Mouse (Mus musculus) stomach, embryonic 14.5 days (tissue): ENCODE measurements around the gene Cst6. TPM values are rescaled to one million over a fixed set of nuclear protein-coding genes. Genes with fewer than 3 reads are reported as not detected.

Source experiments
- ATAC-seq: fragments of 200-750 bp; cut with Nextera tagmentation; 2 replicates; pipeline ENCODE4 v1.8.0; 2017; ENCODE audit warnings: low read depth, moderate TSS enrichment; ENCODE audit not compliant: insufficient number of reproducible peaks, insufficient read depth, low FRiP score
- H3K27ac ChIP-seq: fragments of 300-500 bp; sonication (generic); 2 replicates; pipeline ENCODE4 v1.5.1; 2014; ENCODE audit warnings: mild to moderate bottlenecking, low read length, moderate library complexity, mixed read lengths
- H3K27me3 ChIP-seq: fragments of 300-500 bp; sonication (generic); 2 replicates; pipeline ENCODE4 v1.6.1; 2014; ENCODE audit warnings: low read length, control low read depth, mixed read lengths; ENCODE audit not compliant: control insufficient read depth, insufficient read depth
- H3K36me3 ChIP-seq: fragments of 300-500 bp; sonication (generic); 2 replicates; pipeline ENCODE4 v1.6.1; 2014; ENCODE audit warnings: mild to moderate bottlenecking, control low read depth, low read length, moderate library complexity, mixed read lengths; ENCODE audit not compliant: control insufficient read depth, insufficient read depth
- H3K4me1 ChIP-seq: fragments of 300-500 bp; sonication (generic); 2 replicates; pipeline ENCODE4 v1.6.1; 2014; ENCODE audit warnings: low read length, control low read depth, mixed read lengths; ENCODE audit not compliant: control insufficient read depth, insufficient read depth
- H3K4me2 ChIP-seq: fragments of 300-500 bp; sonication (generic); replicated peaks from 2 replicates; pipeline ENCODE4 v1.6.1; 2014; ENCODE audit warnings: low read depth, low read length, control low read depth
- H3K4me3 ChIP-seq: fragments of 300-500 bp; sonication (generic); 2 replicates; pipeline ENCODE4 v1.5.1; 2014; ENCODE audit warnings: low read depth, low read length, control low read depth
- H3K9ac ChIP-seq: fragments of 300-500 bp; sonication (generic); replicated peaks from 2 replicates; pipeline ENCODE4 v1.6.1; 2014; ENCODE audit warnings: low read depth, mild to moderate bottlenecking, control low read depth, low read length, moderate library complexity, mixed read lengths
- H3K9me3 ChIP-seq: fragments of 300-500 bp; sonication (generic); 2 replicates; pipeline ENCODE4 v1.6.1; 2016; ENCODE audit warnings: low read depth, low read length, control low read depth; ENCODE audit not compliant: control insufficient read depth
- WGBS: fragments of 180-500 bp; shearing (Covaris S2); extraction: QIAGEN DNeasy Blood & Tissue Kit; methylation state at CpG from one replicate; pipeline ENCODE4 v1.1.7; 2014; 5-methylcytosine and 5-hydroxymethylcytosine counted together
- polyA plus RNA-seq: library from polyadenylated mRNA; unstranded; fragments of >200 nt; fragmentation: Nextera tagmentation; extraction: Ambion mirVana; gene quantifications from 2 replicates; pipeline ENCODE4 v1.2.1, GENCODE M21; 2014

Gene Cst6
- polyA plus RNA-seq, 1 experiment from 2014 or later, result 1.5 TPM

DNA sequence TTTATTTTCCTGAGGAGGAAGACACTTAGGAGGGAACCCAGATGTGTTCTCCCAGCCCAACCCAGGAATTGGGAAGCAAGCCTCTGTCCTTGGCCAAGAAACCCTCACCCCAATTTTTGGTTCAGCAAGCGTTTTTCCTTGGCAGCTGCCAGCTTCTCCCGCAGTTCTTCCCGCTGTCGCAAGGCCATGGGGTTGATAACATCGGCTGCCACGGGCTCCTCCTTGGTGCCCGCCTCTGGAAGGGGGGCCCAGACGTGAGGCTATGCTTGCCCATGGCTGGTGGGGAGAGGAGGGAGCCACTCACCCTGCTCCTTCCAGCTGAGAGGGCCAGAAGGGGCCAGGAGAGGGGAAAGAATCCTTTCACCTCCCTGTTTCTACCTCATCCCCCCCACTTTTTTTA lies 35.3 kb upstream of the Cst6 start:
- H3K27ac ChIP-seq, result no peak overlapping the region
- WGBS, result 86% methylated on average over 8 of the region's 8 CpGs
- peaks cover 60% of the 10 kb centered on the region for H3K36me3 ChIP-seq
- no peaks in the 10 kb centered on the region for H3K9me3 ChIP-seq
- no peak for ATAC-seq
- H3K27me3 ChIP-seq, result no peaks in the 10 kb centered on the region
- H3K9ac ChIP-seq, result no peak overlapping the region
- no peak overlapping the region for H3K4me2 ChIP-seq
- H3K4me1 ChIP-seq, result peaks cover 12% of the 10 kb centered on the region
- no peak overlapping the region for H3K4me3 ChIP-seq

DNA sequence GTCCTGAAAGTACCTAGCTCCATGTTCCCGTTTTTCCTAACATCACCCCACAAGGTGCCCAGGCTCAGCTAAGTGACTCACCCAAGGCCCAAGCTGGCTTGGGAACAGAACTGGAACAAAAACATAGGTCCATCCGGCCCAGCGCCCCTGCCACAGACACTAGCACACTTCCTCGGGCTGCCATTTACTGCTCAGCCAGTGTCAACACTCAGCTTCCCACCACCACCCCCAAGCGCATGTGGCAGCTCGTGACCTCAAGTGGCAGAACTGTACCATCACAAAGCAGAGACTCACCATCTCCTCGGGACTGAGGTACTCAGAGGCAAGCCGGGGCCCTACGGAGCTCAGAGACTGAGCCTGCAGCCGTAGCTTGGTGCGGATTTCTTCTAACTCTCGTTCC lies 34.0 kb upstream of the Cst6 start:
- no peak for ATAC-seq
- Histone ChIP-seq H3K36me3 (peaks cover 72% of the 10 kb centered on the region), H3K27ac (no peak overlapping the region), H3K4me2 (no peak overlapping the region), H3K4me1 (peaks cover 12% of the 10 kb centered on the region), H3K27me3 (no peaks in the 10 kb centered on the region), H3K9ac (no peak overlapping the region), H3K4me3 (no peak overlapping the region), H3K9me3 (no peaks in the 10 kb centered on the region)
- 92% methylated on average over 12 of the region's 12 CpGs for WGBS

DNA sequence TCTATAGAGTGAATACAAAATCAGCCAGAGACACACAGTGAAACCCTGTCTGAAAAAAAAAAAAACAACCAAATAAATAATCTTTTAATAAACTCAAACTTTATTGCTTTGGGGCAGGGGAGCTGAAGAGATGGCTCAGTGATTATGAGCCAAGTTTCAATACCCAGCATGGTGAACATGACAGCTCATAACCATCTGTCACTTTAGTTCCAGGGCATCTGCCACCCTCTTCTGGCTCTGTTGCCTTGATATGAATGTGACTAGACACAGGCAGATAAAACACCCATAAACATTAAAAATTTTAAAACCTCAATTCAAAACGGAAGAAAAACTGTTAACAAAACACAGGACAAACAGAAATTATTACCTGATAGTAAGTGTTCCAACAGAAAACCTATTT lies 28.1 kb upstream of the Cst6 start:
- Histone ChIP-seq H3K36me3 (peaks cover 51% of the 10 kb centered on the region), H3K4me1 (no peaks in the 10 kb centered on the region)
- ATAC-seq, result no peak

DNA sequence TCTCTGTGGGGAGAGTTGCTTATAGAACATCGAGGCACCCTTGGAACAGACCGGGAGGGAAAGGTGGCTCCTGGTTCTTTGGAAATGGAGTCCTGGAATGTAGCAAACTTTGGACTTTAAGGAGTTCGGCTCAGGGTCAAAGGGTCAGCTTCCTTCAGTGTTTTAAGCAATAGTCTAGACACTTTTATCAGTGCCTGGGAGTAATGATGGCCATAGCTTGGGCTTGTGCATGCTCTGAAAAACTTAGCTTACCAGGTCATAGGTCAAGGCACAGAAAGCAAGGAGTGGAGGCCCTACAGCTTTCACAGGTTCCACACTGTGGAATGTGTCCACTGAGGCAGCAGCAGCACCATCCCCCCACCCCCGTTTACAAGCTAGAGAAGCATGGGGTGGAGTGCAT lies 25.4 kb upstream of the Cst6 start:
- no peak overlapping the region for H3K9ac ChIP-seq
- H3K4me1 ChIP-seq, result no peaks in the 10 kb centered on the region
- no peaks in the 10 kb centered on the region for H3K9me3 ChIP-seq
- no peak overlapping the region for H3K27ac ChIP-seq
- ATAC-seq, result no peak
- WGBS, result 63% methylated on average over 4 of the region's 4 CpGs
- H3K4me2 ChIP-seq, result no peak overlapping the region
- H3K4me3 ChIP-seq, result no peak overlapping the region
- H3K36me3 ChIP-seq, result peaks cover 48% of the 10 kb centered on the region
- no peaks in the 10 kb centered on the region for H3K27me3 ChIP-seq

More for the DNA sequence above, 28.1 kb upstream of the Cst6 start:
- H3K27me3 ChIP-seq, result no peaks in the 10 kb centered on the region
- no peak overlapping the region for H3K27ac ChIP-seq
- no peak overlapping the region for H3K4me3 ChIP-seq
- no peaks in the 10 kb centered on the region for H3K9me3 ChIP-seq
- H3K4me2 ChIP-seq, result no peak overlapping the region
- no peak overlapping the region for H3K9ac ChIP-seq
- 83% methylated on average over 1 of the region's 1 CpGs for WGBS

DNA sequence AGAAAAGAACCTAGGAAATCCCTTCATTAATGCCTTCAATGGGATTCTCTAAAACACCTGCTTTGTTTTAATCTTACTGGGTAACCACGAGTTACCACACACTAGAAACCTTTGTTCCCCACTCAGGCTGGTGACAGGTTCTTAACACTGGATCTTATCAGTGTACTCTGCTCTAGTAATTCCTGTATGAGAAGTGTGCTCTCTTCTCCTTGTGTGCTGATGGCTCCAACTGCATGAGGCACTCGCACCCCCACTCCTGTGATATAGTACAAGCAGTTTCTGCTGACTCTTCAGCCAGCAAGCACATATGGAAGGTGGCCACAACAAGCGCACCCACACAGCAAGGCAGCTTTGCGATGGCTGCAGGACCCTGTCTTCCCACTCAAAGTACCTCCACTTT lies 24.8 kb upstream of the Cst6 start:
- no peaks in the 10 kb centered on the region for H3K27me3 ChIP-seq
- no peak overlapping the region for H3K4me3 ChIP-seq
- no peak for ATAC-seq
- 80% methylated on average over 4 of the region's 4 CpGs for WGBS
- H3K4me1 ChIP-seq, result no peaks in the 10 kb centered on the region
- no peak overlapping the region for H3K4me2 ChIP-seq
- H3K36me3 ChIP-seq, result peaks cover 48% of the 10 kb centered on the region
- H3K9me3 ChIP-seq, result no peaks in the 10 kb centered on the region
- H3K9ac ChIP-seq, result no peak overlapping the region
- H3K27ac ChIP-seq, result no peak overlapping the region

DNA sequence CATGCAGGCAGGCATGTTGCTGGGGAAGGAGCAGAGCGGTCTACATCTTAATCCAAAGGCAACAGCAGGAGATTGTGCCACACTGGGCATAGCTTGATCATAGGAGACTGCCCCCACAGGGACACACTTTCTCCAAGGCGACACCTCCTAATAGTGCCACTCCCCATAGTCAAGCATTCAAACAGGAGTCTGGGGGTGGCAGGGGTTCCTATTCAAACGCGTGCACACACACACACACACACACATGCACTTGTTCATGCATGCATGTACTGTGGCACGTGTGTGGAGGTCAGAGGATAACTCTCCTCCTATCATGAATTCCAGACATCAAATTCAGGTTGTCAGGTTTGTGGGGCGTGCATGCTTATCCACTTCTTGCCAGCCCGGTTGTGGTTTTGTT lies 23.4 kb upstream of the Cst6 start:
- Histone ChIP-seq H3K27ac (no peak overlapping the region), H3K4me1 (peaks cover 7% of the 10 kb centered on the region; the same call in 1 of the 2 replicates), H3K9ac (no peak overlapping the region), H3K27me3 (no peaks in the 10 kb centered on the region), H3K9me3 (no peaks in the 10 kb centered on the region), H3K4me2 (no peak overlapping the region), H3K36me3 (peaks cover 48% of the 10 kb centered on the region), H3K4me3 (no peak overlapping the region)
- 95% methylated on average over 7 of the region's 7 CpGs for WGBS
- ATAC-seq, result no peak

DNA sequence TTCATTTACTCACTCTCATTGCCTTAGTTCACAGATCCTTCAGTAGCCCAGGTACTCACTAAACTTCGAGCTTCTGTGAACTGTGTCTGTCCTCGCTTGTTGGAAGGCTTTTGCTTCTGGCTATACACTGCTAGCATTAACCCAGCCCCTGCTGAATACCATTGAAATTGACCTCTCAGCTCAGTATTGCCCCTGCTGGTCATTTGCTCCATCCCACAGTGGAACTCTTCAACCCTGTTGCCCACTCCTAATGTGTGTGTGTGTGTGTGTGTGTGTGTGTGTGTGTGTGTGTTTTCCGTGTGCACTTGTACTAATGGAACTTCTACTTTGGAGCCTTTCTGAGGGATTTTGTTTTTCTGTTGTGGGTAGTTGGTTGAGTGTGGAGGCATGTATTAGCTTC lies 21.6 kb upstream of the Cst6 start:
- ATAC-seq, result no peak
- Histone ChIP-seq H3K36me3 (peaks cover 45% of the 10 kb centered on the region), H3K4me2 (no peak overlapping the region), H3K9me3 (no peaks in the 10 kb centered on the region), H3K27ac (no peak overlapping the region), H3K4me1 (peaks cover 10% of the 10 kb centered on the region; the same call in 1 of the 2 replicates), H3K9ac (no peak overlapping the region), H3K27me3 (no peaks in the 10 kb centered on the region), H3K4me3 (no peak overlapping the region)
- WGBS, result 85% methylated on average over 3 of the region's 3 CpGs

DNA sequence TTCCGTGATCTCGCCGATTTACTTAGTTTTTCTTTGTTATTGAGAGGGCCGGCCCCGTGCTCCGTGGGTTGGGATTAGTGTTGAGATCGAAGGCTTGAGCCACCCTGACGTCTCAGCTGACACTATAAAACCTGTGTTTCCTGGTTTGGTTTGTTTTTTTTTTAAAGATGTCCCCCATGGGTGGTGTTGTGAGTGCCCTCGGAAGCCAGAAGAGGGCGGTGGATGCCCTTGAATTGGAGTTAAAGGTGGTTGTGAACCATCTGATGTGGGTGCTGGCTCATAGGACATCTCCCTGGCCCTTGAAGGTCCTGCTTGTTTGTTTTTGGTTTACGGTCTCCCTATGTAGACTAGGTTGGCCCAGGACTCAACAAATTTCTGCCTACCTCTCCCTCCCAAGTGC lies 18.1 kb upstream of the Cst6 start:
- no peaks in the 10 kb centered on the region for H3K9me3 ChIP-seq
- peak overlapping the region; percentile 80 for H3K4me2 ChIP-seq
- H3K4me3 ChIP-seq, result peak overlapping the region; percentile 98
- H3K36me3 ChIP-seq, result peaks cover 53% of the 10 kb centered on the region
- peaks cover 17% of the 10 kb centered on the region for H3K4me1 ChIP-seq
- WGBS, result 8% methylated on average over 11 of the region's 11 CpGs
- no peaks in the 10 kb centered on the region for H3K27me3 ChIP-seq
- ATAC-seq, result no peak
- H3K9ac ChIP-seq, result peak overlapping the region; percentile 73
- H3K27ac ChIP-seq, result peak overlapping the region; percentile 95; the same call in 1 of the 2 replicates

DNA sequence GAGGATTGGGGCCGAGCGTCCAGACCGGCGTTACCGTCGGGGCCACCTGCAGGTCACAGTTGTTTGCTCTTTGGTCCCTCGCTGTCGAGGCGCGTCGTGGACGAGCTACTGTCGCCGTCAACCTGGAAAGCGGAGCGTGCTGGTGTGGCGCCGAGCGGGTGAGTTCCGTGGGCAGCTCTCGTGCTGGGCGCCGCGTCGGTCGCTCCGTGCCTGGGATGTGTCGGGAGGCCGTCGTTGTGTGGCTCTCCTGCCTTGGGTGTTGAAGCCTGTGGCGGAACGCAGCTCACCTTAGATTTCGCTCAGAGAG lies 17.6 kb upstream of the Cst6 start, which contains the start of gene Banf1:
Gene Banf1, minus strand, starts transcription at position 116 of the 307 bp plus-strand sequence.
- H3K4me3 ChIP-seq, result peak within 1 kb of the TSS; percentile 98
- H3K4me1 ChIP-seq, result peaks cover 17% of the 10 kb centered on the region
- WGBS, result 1% methylated on average over 33 of the region's 33 CpGs
- no peak for ATAC-seq
- H3K27ac ChIP-seq, result peak within 1 kb of the TSS; percentile 95
- peak within 1 kb of the TSS; percentile 73 for H3K9ac ChIP-seq
- H3K36me3 ChIP-seq, result peaks cover 49% of the 10 kb centered on the region
- H3K4me2 ChIP-seq, result peak within 1 kb of the TSS; percentile 80
- no peaks in the 10 kb centered on the region for H3K27me3 ChIP-seq
- no peaks in the 10 kb centered on the region for H3K9me3 ChIP-seq
